Mouse (Mus musculus) spleen, postnatal 10 days (tissue): ENCODE data around the gene Ccer1.
"Not testable (repeated sequence)": the region's sequence is repeated elsewhere in the genome, so short reads cannot be mapped to it uniquely, and the experiment has no call there.

Experiments
- DNase-seq, 2 experiments: peaks; one replicate each; pipeline ENCODE4 v3.0.0; 2021 to 2022; ENCODE audit warnings: low spot score in 2 of 2

The Ccer1 gene

GRCm38 (mm10) chr10:97692913-97693312 is at the start of gene Ccer1:
Gene Ccer1, plus strand, starts transcription at chr10:97693059.
- DNase-seq: no peak

- DNase-seq: no peak
Measured at GRCm38 (mm10) chr10:97643768-97644167, 49.1 kb upstream of the Ccer1 start, which contains the start of gene Epyc. Gene Epyc, plus strand, starts transcription at chr10:97644068.

- no peak for DNase-seq
Measured at GRCm38 (mm10) chr10:97650334-97650733, 42.5 kb upstream of the Ccer1 start.

- DNase-seq: no peak
Measured at GRCm38 (mm10) chr10:97659489-97659888, 33.4 kb upstream of the Ccer1 start.

- no peak for DNase-seq
Measured at GRCm38 (mm10) chr10:97668656-97669055, 24.2 kb upstream of the Ccer1 start.

- no peak for DNase-seq
Measured at GRCm38 (mm10) chr10:97670202-97670601, 22.7 kb upstream of the Ccer1 start.

- DNase-seq: no peak
Measured at GRCm38 (mm10) chr10:97673239-97673638, 19.6 kb upstream of the Ccer1 start.

- DNase-seq: no peak
Measured at GRCm38 (mm10) chr10:97682981-97683380, 9.9 kb upstream of the Ccer1 start.

- DNase-seq: no peak
Measured at GRCm38 (mm10) chr10:97687198-97687597, 5.7 kb upstream of the Ccer1 start.

- DNase-seq: no peak
Measured at GRCm38 (mm10) chr10:97689425-97689824, 3.4 kb upstream of the Ccer1 start.

- DNase-seq: no peak
Measured at GRCm38 (mm10) chr10:97693398-97694135, 708 bp downstream of the Ccer1 start.

- no peak for DNase-seq
Measured at GRCm38 (mm10) chr10:97702321-97702720, 9.5 kb downstream of the Ccer1 start.

GRCm38 (mm10) chr10:97704562-97704961 is 11.7 kb downstream of the Ccer1 start:
- DNase-seq: peak in 1 of 2 experiments; percentile 33

GRCm38 (mm10) chr10:97712687-97713086 is 19.8 kb downstream of the Ccer1 start:
- DNase-seq: peak in 1 of 2 experiments; percentile 15

- no peak for DNase-seq
Measured at GRCm38 (mm10) chr10:97714584-97714983, 21.7 kb downstream of the Ccer1 start.

- DNase-seq: no peak
Measured at GRCm38 (mm10) chr10:97715289-97715906, 22.5 kb downstream of the Ccer1 start.

GRCm38 (mm10) chr10:97717233-97717632 is 24.4 kb downstream of the Ccer1 start:
- DNase-seq: no peak

GRCm38 (mm10) chr10:97718021-97718420 is 25.2 kb downstream of the Ccer1 start:
- no peak for DNase-seq

GRCm38 (mm10) chr10:97720625-97721024 is 27.8 kb downstream of the Ccer1 start:
- no peak for DNase-seq

- no peak for DNase-seq
Measured at GRCm38 (mm10) chr10:97722709-97723108, 29.9 kb downstream of the Ccer1 start.

- DNase-seq: no peak
Measured at GRCm38 (mm10) chr10:97725929-97726328, 33.1 kb downstream of the Ccer1 start.

- DNase-seq: not testable (repeated sequence)
Measured at GRCm38 (mm10) chr10:97726655-97727054, 33.8 kb downstream of the Ccer1 start, which contains the start of gene C030005K15Rik. Gene C030005K15Rik, minus strand, starts transcription at chr10:97726755.
